Mouse (Mus musculus): ENCODE measurements around the gene Sardh. TPM values are rescaled to one million over a fixed set of nuclear protein-coding genes. Genes with fewer than 3 reads are reported as not detected.

The Sardh gene
- polyA plus RNA-seq, 1 experiment from 2014 or later, result 5.8 TPM

DNA sequence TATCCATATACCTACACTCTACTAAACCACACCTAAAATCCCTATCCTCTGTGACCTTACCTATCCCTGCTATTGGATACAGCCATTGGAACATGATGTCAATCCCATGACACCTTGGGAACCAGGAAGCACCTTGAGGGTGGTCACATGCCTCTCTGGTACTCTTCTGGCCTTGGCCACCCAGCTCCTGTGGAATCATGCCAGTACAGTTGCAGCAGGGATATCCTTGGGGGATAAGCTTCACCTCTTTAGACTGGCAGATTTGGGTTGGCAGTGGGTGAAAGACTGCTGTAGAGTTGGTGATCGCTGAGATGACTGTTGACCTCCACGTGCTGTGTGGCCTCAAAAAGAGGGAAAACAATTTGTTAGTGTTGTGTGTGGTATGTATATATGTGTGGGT is 86.6 kb downstream of the Sardh start:
- Histone ChIP-seq H3K27ac (replicated peaks) (no peak overlapping the region), H3K4me2 (replicated peaks) (no peak overlapping the region), H3K27me3 (no peaks in the 10 kb centered on the region), H3K9ac (replicated peaks) (no peak overlapping the region), H3K9me3 (no peaks in the 10 kb centered on the region), H3K4me3 (no peak overlapping the region), H3K4me1 (peaks cover 7% of the 10 kb centered on the region; the same call in 1 of the 2 replicates), H3K36me3 (no peaks in the 10 kb centered on the region)
- 92% methylated on average over 2 of the region's 2 CpGs for WGBS
- no peak for ATAC-seq (ENCODE audit: low FRiP score, low read depth)

DNA sequence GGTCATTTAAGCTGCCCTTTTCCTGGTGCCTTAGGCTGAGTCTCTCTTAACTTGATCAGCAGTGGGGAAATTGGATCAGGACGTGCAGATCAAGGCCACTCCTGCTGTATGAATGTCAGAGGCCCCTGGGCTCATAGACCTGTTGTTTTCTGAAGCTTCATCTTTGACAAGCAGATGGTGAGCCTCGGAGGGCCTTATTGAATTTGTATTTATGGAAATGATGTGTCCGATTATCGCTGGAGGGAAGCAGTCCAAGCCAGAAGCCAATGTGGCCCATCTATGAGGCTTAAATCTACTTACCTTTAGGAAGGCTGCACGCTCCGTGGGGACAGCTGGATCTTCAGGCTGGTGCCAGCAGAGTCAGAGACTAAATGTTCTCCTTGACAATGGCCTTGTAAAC is 91.5 kb downstream of the Sardh start:
- Histone ChIP-seq H3K27me3 (no peaks in the 10 kb centered on the region), H3K9me3 (no peaks in the 10 kb centered on the region), H3K4me1 (peaks cover 7% of the 10 kb centered on the region; the same call in 1 of the 2 replicates), H3K9ac (replicated peaks) (no peak overlapping the region), H3K36me3 (no peaks in the 10 kb centered on the region), H3K27ac (replicated peaks) (no peak overlapping the region), H3K4me2 (replicated peaks) (no peak overlapping the region), H3K4me3 (no peak overlapping the region)
- WGBS, result 56% methylated on average over 6 of the region's 6 CpGs
- no peak for ATAC-seq (ENCODE audit: low FRiP score, low read depth)

DNA sequence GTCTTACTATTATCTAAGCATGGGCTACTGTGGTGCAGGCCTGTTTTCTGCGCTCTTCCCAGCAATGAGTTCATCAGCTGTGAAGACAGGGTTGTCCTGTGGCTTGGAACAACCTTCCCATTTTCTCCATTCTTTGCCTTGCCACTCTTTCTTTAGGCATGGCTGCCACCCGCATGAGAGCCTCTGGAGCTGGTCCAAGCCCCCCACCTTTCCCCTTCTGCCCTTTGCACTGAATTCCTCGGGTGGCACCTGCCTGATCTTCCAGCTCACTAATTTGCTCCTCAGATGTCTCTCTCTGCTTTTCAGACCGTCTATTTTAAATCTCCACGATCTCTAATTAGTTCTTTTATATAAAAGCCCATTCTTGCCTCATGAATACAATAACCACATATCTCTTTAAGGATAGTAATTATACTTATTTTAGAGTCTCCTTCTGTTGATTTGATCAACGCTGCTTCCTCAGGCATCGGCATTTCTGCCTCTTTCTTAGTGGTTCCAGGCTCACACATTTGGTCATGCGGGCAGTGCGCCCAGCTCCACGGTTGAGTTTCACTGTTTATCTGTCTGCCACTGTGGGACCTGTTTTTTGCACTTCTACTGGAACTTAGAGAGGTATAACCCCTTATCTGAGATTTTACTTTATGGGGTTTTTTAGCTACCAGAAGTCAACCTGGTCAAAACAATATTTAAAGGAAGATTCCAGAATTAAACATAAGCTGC is 93.5 kb downstream of the Sardh start:
- peaks cover 11% of the 10 kb centered on the region for H3K4me1 ChIP-seq
- no peaks in the 10 kb centered on the region for H3K36me3 ChIP-seq
- H3K4me3 ChIP-seq, result no peak overlapping the region
- 77% methylated on average over 10 of the region's 10 CpGs for WGBS
- no peaks in the 10 kb centered on the region for H3K27me3 ChIP-seq
- no peak overlapping the region for H3K4me2 ChIP-seq (replicated peaks)
- ATAC-seq (ENCODE audit: low FRiP score, low read depth), result no peak
- no peak overlapping the region for H3K9ac ChIP-seq (replicated peaks)
- H3K9me3 ChIP-seq, result no peaks in the 10 kb centered on the region
- no peak overlapping the region for H3K27ac ChIP-seq (replicated peaks)

GRCm38 (mm10) chr2:27149457-27149856 is 98.7 kb downstream of the Sardh start:
- 0% methylated on average over 2 of the region's 2 CpGs for whole genome bisulfite sequencing
- no peak for ATAC-seq (ENCODE audit: low FRiP score, low read depth)
- H3K9me3 ChIP-seq, result no peaks in the 10 kb centered on the region

DNA sequence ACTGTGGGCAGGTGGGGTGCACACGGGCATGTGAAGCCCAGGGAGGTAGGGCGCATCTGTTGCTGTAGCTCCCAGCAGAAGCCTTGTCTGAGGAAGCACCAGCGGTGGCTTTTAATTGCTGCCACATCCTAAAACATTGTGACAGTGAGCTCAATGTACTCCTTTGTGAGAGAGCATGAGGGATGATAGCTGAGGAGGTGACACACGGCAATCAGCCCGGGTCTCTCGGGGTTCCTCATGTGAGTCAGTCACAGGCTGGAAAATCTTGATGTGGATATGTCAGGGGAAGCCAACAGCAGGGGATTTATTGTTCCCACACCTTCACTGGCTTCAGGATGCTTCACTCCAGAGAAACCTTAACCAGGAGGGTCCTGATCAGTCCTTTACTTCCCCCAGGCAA is 101.3 kb downstream of the Sardh start:
- no peak overlapping the region for H3K27ac ChIP-seq (replicated peaks)
- ATAC-seq (ENCODE audit: low FRiP score, low read depth), result no peak

More at GRCm38 (mm10) chr2:27149457-27149856, 98.7 kb downstream of the Sardh start:
- Histone ChIP-seq H3K4me2 (replicated peaks) (no peak overlapping the region), H3K27ac (replicated peaks) (no peak overlapping the region), H3K9ac (replicated peaks) (no peak overlapping the region), H3K27me3 (no peaks in the 10 kb centered on the region; the same call in 1 of the 2 replicates), H3K4me1 (peaks cover 18% of the 10 kb centered on the region), H3K4me3 (no peak overlapping the region), H3K36me3 (no peaks in the 10 kb centered on the region)

DNA sequence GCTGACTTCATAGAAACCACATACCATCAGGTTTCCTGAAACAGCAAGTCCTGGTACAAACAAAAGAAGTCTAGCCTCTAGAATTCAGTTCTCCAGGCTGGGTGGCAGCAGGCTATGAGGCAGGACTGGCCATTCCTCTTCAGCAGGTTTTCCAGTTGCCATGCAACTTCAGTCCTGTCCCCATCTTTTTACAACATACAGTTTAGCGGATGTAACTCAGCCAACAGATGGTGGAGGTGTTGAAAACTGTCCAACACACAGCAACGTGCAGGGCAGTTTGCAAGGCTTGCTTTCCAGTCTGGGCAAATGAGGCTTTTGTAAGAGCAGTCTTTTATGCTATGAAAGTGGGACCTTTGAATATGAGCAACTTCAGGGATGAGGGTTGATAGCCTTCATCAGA is 103.2 kb downstream of the Sardh start:
- no peak overlapping the region for H3K9ac ChIP-seq (replicated peaks)
- 88% methylated on average over 2 of the region's 2 CpGs for WGBS

More for the DNA sequence above, 101.3 kb downstream of the Sardh start:
- H3K4me1 ChIP-seq, result peaks cover 22% of the 10 kb centered on the region
- no peak overlapping the region for H3K4me3 ChIP-seq
- 86% methylated on average over 6 of the region's 6 CpGs for WGBS
- no peaks in the 10 kb centered on the region for H3K36me3 ChIP-seq
- no peak overlapping the region for H3K4me2 ChIP-seq (replicated peaks)
- peaks cover 20% of the 10 kb centered on the region for H3K27me3 ChIP-seq
- H3K9ac ChIP-seq (replicated peaks), result no peak overlapping the region
- no peaks in the 10 kb centered on the region for H3K9me3 ChIP-seq

DNA sequence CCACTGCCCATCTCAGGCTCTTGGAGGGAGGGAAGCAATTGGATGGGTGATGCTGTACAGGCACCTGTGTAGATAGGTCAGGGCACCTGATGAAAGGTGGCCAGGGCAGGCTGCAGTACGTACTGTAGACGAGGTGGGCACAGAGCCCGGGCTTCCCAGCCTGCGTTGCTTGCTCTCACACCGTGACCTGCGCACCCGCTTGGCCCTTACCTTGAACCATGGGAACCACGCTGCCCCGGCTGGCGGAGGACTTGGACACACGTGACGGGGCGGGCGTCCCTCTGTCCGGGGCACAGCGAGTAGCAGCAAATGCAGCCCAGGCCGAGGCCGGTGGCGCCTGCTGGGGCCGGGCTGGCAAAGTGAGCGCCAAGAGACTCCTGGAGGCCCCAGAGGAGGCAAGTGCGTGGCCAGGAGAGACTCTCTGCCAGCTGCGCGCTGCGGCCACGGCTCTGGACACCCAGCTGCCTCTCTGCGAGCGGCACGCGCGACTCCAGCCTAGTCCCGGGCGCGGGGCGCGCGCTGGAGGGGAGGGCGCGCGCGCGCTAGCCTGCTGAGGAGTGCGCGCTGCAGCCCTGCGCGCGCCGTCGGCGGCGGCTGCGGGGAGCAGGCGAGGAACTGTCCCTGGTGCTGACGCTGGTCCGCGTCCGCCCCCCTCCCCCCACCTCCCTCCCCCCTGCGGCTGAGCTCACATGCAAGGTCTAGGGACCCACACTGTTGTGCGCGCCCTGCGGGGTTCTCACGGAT is 106.0 kb downstream of the Sardh start, which contains the start of gene Fam163b:
Gene Fam163b, minus strand, starts transcription at position 542 of the 744 bp plus-strand sequence.
- WGBS, result 1% methylated on average over 46 of the region's 62 CpGs
- Histone ChIP-seq H3K4me1 (peaks cover 9% of the 10 kb centered on the region), H3K9ac (replicated peaks) (peak within 1 kb of the TSS; percentile 21; the same call in 1 of the 2 replicates), H3K27ac (replicated peaks) (no peak within 1 kb of the TSS), H3K4me3 (peak within 1 kb of the TSS; percentile 41), H3K4me2 (replicated peaks) (peak within 1 kb of the TSS; percentile 72), H3K27me3 (peaks cover 50% of the 10 kb centered on the region), H3K9me3 (no peaks in the 10 kb centered on the region), H3K36me3 (no peaks in the 10 kb centered on the region)
- ATAC-seq (ENCODE audit: low FRiP score, low read depth), result no peak

More for the DNA sequence above, 103.2 kb downstream of the Sardh start:
- ATAC-seq (ENCODE audit: low FRiP score, low read depth), result no peak
- Histone ChIP-seq H3K27ac (replicated peaks) (no peak overlapping the region), H3K36me3 (no peaks in the 10 kb centered on the region), H3K4me2 (replicated peaks) (no peak overlapping the region), H3K27me3 (peaks cover 37% of the 10 kb centered on the region), H3K9me3 (no peaks in the 10 kb centered on the region), H3K4me1 (peaks cover 22% of the 10 kb centered on the region), H3K4me3 (no peak overlapping the region)

Other genes starting within 250 kb of the Sardh start
- 116 and 126 TPM in 2 replicates for gene Cacfd1, start 238.4 kb downstream of the Sardh start, polyA plus RNA-seq (2016; fragmentation: Nextera tagmentation; extraction: Ambion mirVana)
- 2.9 and 3.5 TPM in 2 replicates for gene Slc2a6, start 220.3 kb downstream of the Sardh start, polyA plus RNA-seq (2016; fragmentation: Nextera tagmentation; extraction: Ambion mirVana)
- gene Mymk, start 176.2 kb downstream of the Sardh start, polyA plus RNA-seq (2016; fragmentation: Nextera tagmentation; extraction: Ambion mirVana), result 0.14 TPM in 1 of 2 replicates, not detected in the other
- gene Adamtsl2, start 169.0 kb downstream of the Sardh start, polyA plus RNA-seq (2016; fragmentation: Nextera tagmentation; extraction: Ambion mirVana), result 6.7 and 7.6 TPM in 2 replicates
- 0.09 and 0.27 TPM in 2 replicates for gene Fam163b, start 105.8 kb downstream of the Sardh start, polyA plus RNA-seq (2016; fragmentation: Nextera tagmentation; extraction: Ambion mirVana)
- gene Dbh, start 83.1 kb downstream of the Sardh start, polyA plus RNA-seq (2016; fragmentation: Nextera tagmentation; extraction: Ambion mirVana), result 0.09 and 0.15 TPM in 2 replicates
- 24.1 and 27.6 TPM in 2 replicates for gene Vav2, start 178.7 kb upstream of the Sardh start, polyA plus RNA-seq (2016; fragmentation: Nextera tagmentation; extraction: Ambion mirVana)
- gene Brd3os, start 194.0 kb upstream of the Sardh start, polyA plus RNA-seq (2016; fragmentation: Nextera tagmentation; extraction: Ambion mirVana), result 16.7 and 17.3 TPM in 2 replicates